Mouse (Mus musculus): ENCODE measurements at regions not wholly inside any gene's neighbourhood (a gene's known extent, or its start where the extent isn't known, plus 50 kb on each side); places are given as distances from the start of the nearest gene placed in this dataset.
"Not testable (repeated sequence)": the region's sequence is repeated elsewhere in the genome, so short reads cannot be mapped to it uniquely, and the experiment has no call there.

DNA sequence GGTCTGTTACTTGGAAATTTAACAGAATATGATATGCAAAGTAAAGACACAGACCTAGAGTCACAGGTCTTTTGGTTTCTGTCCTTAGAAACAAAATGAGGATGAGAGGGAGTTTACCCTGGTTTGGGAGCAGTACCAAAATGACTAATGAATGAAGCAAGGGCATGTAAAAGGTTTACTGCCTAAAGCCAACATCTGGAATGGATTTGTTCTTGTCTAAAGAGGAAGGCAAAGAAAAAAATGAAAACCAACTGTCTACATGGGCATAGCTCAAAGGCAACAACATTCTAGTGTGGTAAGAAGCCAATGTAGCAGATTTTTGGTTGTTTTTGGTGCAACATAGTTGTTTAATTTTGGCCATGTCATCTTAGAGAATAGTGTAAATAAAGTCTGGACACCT is 203.5 kb upstream of the Diaph2 start:
- no peak for DNase-seq

GRCm38 (mm10) chrX:129547606-129548005 is 201.9 kb upstream of the Diaph2 start:
- no peak for DNase-seq

- no peak for DNase-seq
Measured at GRCm38 (mm10) chrX:129556001-129556400, 193.5 kb upstream of the Diaph2 start.

DNA sequence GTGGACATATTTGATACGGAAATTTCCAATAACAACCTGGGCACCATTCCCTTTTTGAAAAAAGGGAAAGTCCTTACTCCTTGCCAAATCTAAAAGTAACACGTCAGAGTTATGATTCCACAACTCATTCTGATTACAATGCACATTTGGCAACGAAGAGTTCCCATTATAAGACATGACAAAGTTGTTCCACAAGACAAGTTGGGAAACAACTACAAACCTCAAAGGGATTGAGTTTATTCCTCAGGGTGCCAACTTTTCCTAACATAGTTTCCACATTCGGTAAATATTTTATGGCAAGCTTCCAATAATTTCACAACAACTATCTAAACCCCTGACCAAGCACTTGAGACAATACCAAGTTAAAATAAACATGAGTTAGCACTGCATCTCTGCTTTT is 150.1 kb upstream of the Diaph2 start:
- DNase-seq, result no peak

GRCm38 (mm10) chrX:129607842-129608241 is 141.7 kb upstream of the Diaph2 start:
- no peak for DNase-seq

- DNase-seq, result not testable (repeated sequence)
Measured at GRCm38 (mm10) chrX:129611500-129611899, 138.0 kb upstream of the Diaph2 start.

GRCm38 (mm10) chrX:129637016-129637415 is 112.5 kb upstream of the Diaph2 start:
- no peak for DNase-seq

GRCm38 (mm10) chrX:129645106-129645505 is 104.4 kb upstream of the Diaph2 start:
- DNase-seq, result peak; percentile 3

DNA sequence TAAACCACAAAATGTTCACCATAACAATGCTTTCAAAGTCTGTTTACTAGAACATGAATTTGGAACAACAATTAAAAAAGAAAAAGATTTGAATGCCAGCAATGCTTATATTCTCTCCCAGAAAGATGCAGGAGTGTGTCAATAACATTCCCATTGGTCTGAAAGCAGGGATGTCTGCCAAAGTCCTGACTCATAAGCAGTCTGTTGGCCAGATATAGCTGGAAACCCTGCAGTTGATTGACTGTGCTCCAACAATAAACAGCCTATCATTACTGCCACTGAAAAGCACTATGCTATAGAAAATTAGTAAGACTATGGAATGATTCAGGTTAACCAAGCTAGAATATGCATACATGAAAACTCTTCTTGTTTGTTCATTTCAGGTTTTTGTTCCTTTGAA is 92.6 kb upstream of the Diaph2 start:
- peak; percentile 67 for DNase-seq

GRCm38 (mm10) chrX:129690677-129691076 is 58.9 kb upstream of the Diaph2 start:
- no peak for DNase-seq
